Mouse (Mus musculus) brain, embryonic 14.5 days (tissue): ENCODE measurements at regions not wholly inside any gene's neighbourhood (a gene's known extent, or its start where the extent isn't known, plus 50 kb on each side); places are given as distances from the start of the nearest gene placed in this dataset.

Experiments used
- CTCF ChIP-seq: fragments of 200-500 bp; IDR thresholded peaks from 2 replicates; pipeline ENCODE4 v1.5.1; 2012; ENCODE audit warnings: inconsistent platforms, mild to moderate bottlenecking, moderate library complexity, borderline replicate concordance; ENCODE audit not compliant: insufficient read depth, insufficient read length; ENCODE audit errors: extremely low read depth
- POLR2A ChIP-seq: fragments of 200-500 bp; IDR thresholded peaks from 2 replicates; pipeline ENCODE4 v1.6.1; 2012; ENCODE audit warnings: mild to moderate bottlenecking, inconsistent platforms, borderline replicate concordance; ENCODE audit not compliant: poor library complexity, insufficient read depth, insufficient read length, severe bottlenecking; ENCODE audit errors: extremely low read depth

DNA sequence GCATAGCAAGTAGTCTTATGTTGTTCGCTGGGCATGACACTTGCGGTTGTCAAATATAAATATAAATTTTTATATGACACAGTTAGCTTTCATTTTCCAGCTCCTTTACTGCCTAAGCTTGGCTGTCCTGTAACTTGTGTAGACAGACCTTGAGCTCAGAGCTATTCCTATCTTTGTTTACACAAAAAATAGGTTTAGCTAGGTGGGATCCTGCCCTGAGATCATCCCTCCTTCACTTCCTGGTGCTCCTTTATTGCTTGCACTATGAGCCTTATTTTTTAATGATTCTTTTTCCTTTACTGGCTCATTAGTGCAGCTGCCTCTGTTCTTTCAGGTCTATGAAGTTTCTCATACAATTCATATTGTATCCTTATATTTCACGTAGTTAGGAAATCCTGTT is 375.6 kb upstream of the Tfap2d start:
- no peak for TF ChIP-seq CTCF
- no peak for TF ChIP-seq POLR2A
